Mouse (Mus musculus) stomach, postnatal 0 days (tissue): ENCODE measurements around the gene Asgr1. TPM values are rescaled to one million over a fixed set of nuclear protein-coding genes. Genes with fewer than 3 reads are reported as not detected.

Experiments used
- ATAC-seq: fragments of 200-750 bp; cut with Nextera tagmentation; 2 replicates; pipeline ENCODE4 v1.8.0; 2017; ENCODE audit not compliant: low FRiP score, low TSS enrichment
- DNase-seq: peaks from one replicate; pipeline ENCODE4 v3.0.0-alpha.2; 2016; ENCODE audit warnings: low spot score
- H3K27ac ChIP-seq: fragments of 300-500 bp; sonication (generic); replicated peaks from 2 replicates; pipeline ENCODE4 v1.5.1; 2014; ENCODE audit warnings: mild to moderate bottlenecking, control low read depth
- H3K27me3 ChIP-seq: fragments of 300-500 bp; sonication (generic); 2 replicates; pipeline ENCODE4 v1.6.1; 2014; ENCODE audit warnings: low read length; ENCODE audit not compliant: control insufficient read depth, insufficient read depth
- H3K36me3 ChIP-seq: fragments of 300-500 bp; sonication (generic); 2 replicates; pipeline ENCODE4 v1.6.1; 2014; ENCODE audit warnings: low read length, mixed read lengths; ENCODE audit not compliant: control insufficient read depth, insufficient read depth
- H3K4me1 ChIP-seq: fragments of 300-500 bp; sonication (generic); replicated peaks from 2 replicates; pipeline ENCODE4 v1.6.1; 2014; ENCODE audit warnings: antibody characterized with exemption; ENCODE audit not compliant: control insufficient read depth, insufficient read depth
- H3K4me2 ChIP-seq: fragments of 300-500 bp; sonication (generic); replicated peaks from 2 replicates; pipeline ENCODE4 v1.6.1; 2014; ENCODE audit warnings: low read depth, mild to moderate bottlenecking, control low read depth, moderate library complexity
- H3K4me3 ChIP-seq: fragments of 300-500 bp; sonication (generic); 2 replicates; pipeline ENCODE4 v1.5.1; 2014; ENCODE audit warnings: low read depth, low read length, control low read depth
- H3K9ac ChIP-seq: fragments of 300-500 bp; sonication (generic); 2 replicates; pipeline ENCODE4 v1.6.1; 2014; ENCODE audit warnings: mild to moderate bottlenecking, low read length, control low read depth, mixed read lengths
- H3K9me3 ChIP-seq: fragments of 300-500 bp; sonication (generic); 2 replicates; pipeline ENCODE4 v1.6.1; 2016; ENCODE audit warnings: low read length; ENCODE audit not compliant: control insufficient read depth
- CTCF ChIP-seq: IDR thresholded peaks from 2 replicates; pipeline ENCODE4 v1.5.1; 2016; ENCODE audit warnings: antibody characterized with exemption, low read depth, mild to moderate bottlenecking, moderate library complexity
- EP300 ChIP-seq: optimal IDR thresholded peaks from 2 replicates; pipeline ENCODE3; 2016; ENCODE audit warnings: antibody characterized with exemption
- WGBS: fragments of 180-500 bp; shearing (Covaris S2); extraction: QIAGEN DNeasy Blood & Tissue Kit; methylation state at CpG from one replicate; pipeline ENCODE4 v1.1.7; 2014; 5-methylcytosine and 5-hydroxymethylcytosine counted together
- polyA plus RNA-seq: library from polyadenylated mRNA; unstranded; fragments of >200 nt; fragmentation: Nextera tagmentation; extraction: Ambion mirVana; gene quantifications from 2 replicates; pipeline ENCODE4 v1.2.1, GENCODE M21; 2015

Asgr1 gene
- polyA plus RNA-seq, 1 experiment from 2014 or later, result 0.70 TPM

DNA sequence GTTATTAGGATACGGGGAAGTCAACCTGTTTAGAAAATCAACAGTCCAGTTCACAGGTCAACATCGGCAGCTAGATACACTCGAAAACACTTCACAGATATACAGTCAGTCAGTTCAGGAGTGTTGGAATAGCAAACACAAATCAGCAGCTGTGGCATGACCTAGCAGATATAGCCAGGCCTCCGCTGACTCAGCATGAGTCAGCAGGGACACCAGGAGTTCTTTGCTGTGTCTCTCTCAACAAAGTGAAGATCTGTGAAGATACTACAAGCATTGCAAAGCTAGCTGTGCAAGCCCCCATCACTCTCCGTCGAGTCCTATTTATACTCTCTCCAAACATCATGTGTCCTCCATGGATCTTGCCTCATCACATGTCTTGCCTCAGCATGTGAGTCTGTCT lies 21.7 kb downstream of the Asgr1 start:
- H3K9me3 ChIP-seq, result no peaks in the 10 kb centered on the region
- no peaks in the 10 kb centered on the region for H3K36me3 ChIP-seq
- no peak overlapping the region for H3K27ac ChIP-seq
- WGBS, result 67% methylated on average over 6 of the region's 6 CpGs
- H3K27me3 ChIP-seq, result no peaks in the 10 kb centered on the region
- ATAC-seq (peak; percentile 70), DNase-seq (peak; percentile 35)
- TF ChIP-seq CTCF (no peak), EP300 (no peak)
- H3K4me1 ChIP-seq, result no peaks in the 10 kb centered on the region; the same call in 1 of the 2 replicates
- no peak overlapping the region for H3K4me2 ChIP-seq
- H3K4me3 ChIP-seq, result no peak overlapping the region
- no peak overlapping the region for H3K9ac ChIP-seq

DNA sequence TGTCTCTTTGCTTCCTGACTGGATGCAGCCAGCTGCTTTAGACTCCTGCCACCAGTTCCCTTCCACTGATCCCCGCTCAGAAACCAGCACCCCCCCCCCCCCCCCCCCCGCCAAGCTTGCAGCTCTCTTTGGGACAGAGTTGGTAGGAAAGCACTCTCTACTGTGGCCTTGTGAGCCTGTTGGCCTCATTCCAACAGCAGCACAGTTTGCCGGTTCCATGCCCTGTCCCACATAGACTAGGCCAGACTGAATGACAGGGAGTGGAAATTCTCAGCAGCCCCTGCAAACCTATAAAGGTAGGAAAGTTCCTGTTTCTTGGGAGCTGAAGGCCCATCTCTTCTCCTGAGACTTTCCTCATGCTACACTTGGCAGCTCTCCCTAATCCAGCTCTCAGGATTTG lies 23.6 kb downstream of the Asgr1 start:
- 22% methylated on average over 1 of the region's 3 CpGs for WGBS
- no peak overlapping the region for H3K27ac ChIP-seq
- no peaks in the 10 kb centered on the region for H3K27me3 ChIP-seq
- H3K9ac ChIP-seq, result no peak overlapping the region
- no peaks in the 10 kb centered on the region; the same call in 1 of the 2 replicates for H3K4me1 ChIP-seq
- H3K4me2 ChIP-seq, result no peak overlapping the region
- no peaks in the 10 kb centered on the region for H3K36me3 ChIP-seq
- ATAC-seq, result no peak
- DNase-seq, result no peak
- TF ChIP-seq CTCF, result no peak
- TF ChIP-seq EP300, result no peak
- no peak overlapping the region for H3K4me3 ChIP-seq
- H3K9me3 ChIP-seq, result no peaks in the 10 kb centered on the region

DNA sequence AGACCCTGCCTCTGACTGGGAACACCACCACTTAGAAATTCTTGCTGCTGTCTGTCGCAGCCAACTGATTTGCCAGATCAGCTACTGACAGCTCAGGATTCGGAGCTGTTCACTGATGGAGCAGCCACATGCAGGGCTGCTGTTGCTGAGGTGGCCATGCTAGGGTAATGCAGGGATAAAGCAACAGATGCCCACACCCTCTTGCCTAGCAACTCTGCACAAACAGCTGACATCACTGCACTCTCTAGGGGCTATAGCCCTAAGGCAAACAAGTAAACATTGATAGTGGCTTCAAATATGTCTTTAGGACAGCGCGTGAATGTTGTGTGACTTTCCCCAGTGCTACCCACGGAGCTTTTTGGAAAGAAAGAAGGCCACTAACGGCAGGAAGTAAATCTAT lies 25.3 kb downstream of the Asgr1 start:
- H3K27ac ChIP-seq, result no peak overlapping the region
- ATAC-seq, result peak; percentile 63; the same call in 1 of the 2 replicates
- H3K4me1 ChIP-seq, result no peaks in the 10 kb centered on the region; the same call in 1 of the 2 replicates
- no peaks in the 10 kb centered on the region for H3K36me3 ChIP-seq
- WGBS, result 50% methylated on average over 6 of the region's 6 CpGs
- H3K4me2 ChIP-seq, result no peak overlapping the region
- no peak for DNase-seq
- TF ChIP-seq CTCF (no peak), EP300 (no peak)
- H3K9ac ChIP-seq, result no peak overlapping the region
- no peak overlapping the region for H3K4me3 ChIP-seq
- H3K27me3 ChIP-seq, result no peaks in the 10 kb centered on the region; the same call in 1 of the 2 replicates
- no peaks in the 10 kb centered on the region for H3K9me3 ChIP-seq

DNA sequence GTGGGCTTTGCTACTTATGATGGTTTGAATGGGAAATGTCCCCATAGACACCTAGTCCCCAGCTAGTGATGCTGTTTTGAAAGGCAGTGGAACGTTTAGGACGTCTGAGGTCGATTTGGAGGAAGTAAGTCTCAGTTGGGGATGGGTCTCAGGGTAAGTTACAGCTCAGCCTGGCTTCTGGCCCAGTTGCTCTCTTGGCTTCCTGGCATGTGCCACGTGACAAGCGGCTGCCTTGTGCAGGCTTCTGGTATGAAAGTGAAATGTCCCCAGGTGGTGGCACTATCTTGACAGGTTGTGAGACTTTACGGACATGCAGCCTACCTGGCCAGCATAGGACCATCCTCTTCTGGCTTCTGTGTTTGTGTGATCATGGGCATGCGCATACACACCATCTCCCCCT lies 26.0 kb downstream of the Asgr1 start:
- Histone ChIP-seq H3K36me3 (no peaks in the 10 kb centered on the region), H3K27ac (no peak overlapping the region), H3K4me3 (no peak overlapping the region), H3K9me3 (no peaks in the 10 kb centered on the region), H3K4me1 (no peaks in the 10 kb centered on the region; the same call in 1 of the 2 replicates), H3K9ac (no peak overlapping the region), H3K4me2 (no peak overlapping the region), H3K27me3 (no peaks in the 10 kb centered on the region; the same call in 1 of the 2 replicates)
- ATAC-seq, result no peak
- 71% methylated on average over 7 of the region's 7 CpGs for WGBS
- TF ChIP-seq CTCF (no peak), EP300 (no peak)
- DNase-seq, result no peak

- no peak overlapping the region for H3K9ac ChIP-seq
- no peak overlapping the region for H3K27ac ChIP-seq
- no peaks in the 10 kb centered on the region; the same call in 1 of the 2 replicates for H3K27me3 ChIP-seq
- 86% methylated on average over 15 of the region's 15 CpGs for WGBS
- ATAC-seq, result no peak
- no peaks in the 10 kb centered on the region for H3K4me1 ChIP-seq
- H3K9me3 ChIP-seq, result no peaks in the 10 kb centered on the region
- no peak for DNase-seq
- no peak overlapping the region for H3K4me3 ChIP-seq
- H3K4me2 ChIP-seq, result no peak overlapping the region
- no peaks in the 10 kb centered on the region for H3K36me3 ChIP-seq
- TF ChIP-seq CTCF (no peak), EP300 (no peak)
Measured at GRCm38 (mm10) chr11:70080803-70081590, 27.1 kb downstream of the Asgr1 start.

DNA sequence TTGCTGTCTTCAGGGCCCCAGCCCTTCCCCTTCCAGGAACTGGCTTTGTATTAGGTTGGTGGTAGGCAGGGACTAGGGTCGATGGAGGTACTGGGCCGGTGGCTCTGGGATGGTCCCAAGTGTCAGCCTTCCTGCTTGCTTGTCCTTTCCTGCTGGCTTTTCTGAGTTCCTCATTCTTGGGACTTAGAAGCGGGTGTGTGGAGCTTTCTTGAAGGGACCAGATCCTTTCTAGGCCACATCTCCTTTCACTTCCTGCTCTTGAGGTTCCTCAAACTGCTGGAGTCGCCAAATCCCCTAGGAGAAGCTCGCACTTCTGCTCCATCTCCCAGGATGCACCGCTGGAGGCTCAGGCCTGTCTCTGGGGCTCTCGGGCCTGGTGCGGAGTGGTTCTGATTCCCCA lies 30.7 kb downstream of the Asgr1 start:
- DNase-seq (no peak), ATAC-seq (no peak; the same call in 1 of the 2 replicates)
- H3K4me1 ChIP-seq, result no peaks in the 10 kb centered on the region
- H3K27ac ChIP-seq, result no peak overlapping the region
- 78% methylated on average over 8 of the region's 8 CpGs for WGBS
- H3K9me3 ChIP-seq, result no peaks in the 10 kb centered on the region
- no peak overlapping the region for H3K9ac ChIP-seq
- no peaks in the 10 kb centered on the region for H3K36me3 ChIP-seq
- H3K27me3 ChIP-seq, result no peaks in the 10 kb centered on the region; the same call in 1 of the 2 replicates
- no peak overlapping the region for H3K4me2 ChIP-seq
- TF ChIP-seq EP300 (no peak), CTCF (no peak)
- H3K4me3 ChIP-seq, result no peak overlapping the region
